Mouse (Mus musculus) heart, postnatal 25 days (tissue): Measurements from ENCODE around the gene Dhrs4. TPM values are rescaled to one million over a fixed set of nuclear protein-coding genes. Genes with fewer than 3 reads are reported as not detected.

ENCODE experiments used
- DNase-seq: peaks from one replicate; pipeline ENCODE4 v3.0.0; 2022; ENCODE audit warnings: low spot score
- intact Hi-C: fragments of 180-260 bp; cut with DNase I; formaldehyde crosslinking; loops from one replicate; pipeline ENCODE4 v1.15.1; 2025
- total RNA-seq, 2 experiments: library from RNA; stranded (reverse); gene quantifications; 2 replicates each; pipeline ENCODE4 v1.2.3; 2021

The Dhrs4 gene
- total RNA-seq, 2 experiments from 2014 or later: 99.7 to 119 TPM

GRCm38 (mm10) chr14:55520451-55521361, 42.1 kb downstream of the Dhrs4 start:
- intact Hi-C loops: no loop called here
- DNase-seq: no peak

GRCm38 (mm10) chr14:55524062-55524461, 45.5 kb downstream of the Dhrs4 start:
- DNase-seq: no peak
- intact Hi-C loops: no loop called here

- no peak for DNase-seq
- intact Hi-C loops: no loop called here
Observed at GRCm38 (mm10) chr14:55524785-55525184, 46.2 kb downstream of the Dhrs4 start, which contains the start of gene Nrl. Gene Nrl (minus strand): TSS chr14:55524981.

DNA sequence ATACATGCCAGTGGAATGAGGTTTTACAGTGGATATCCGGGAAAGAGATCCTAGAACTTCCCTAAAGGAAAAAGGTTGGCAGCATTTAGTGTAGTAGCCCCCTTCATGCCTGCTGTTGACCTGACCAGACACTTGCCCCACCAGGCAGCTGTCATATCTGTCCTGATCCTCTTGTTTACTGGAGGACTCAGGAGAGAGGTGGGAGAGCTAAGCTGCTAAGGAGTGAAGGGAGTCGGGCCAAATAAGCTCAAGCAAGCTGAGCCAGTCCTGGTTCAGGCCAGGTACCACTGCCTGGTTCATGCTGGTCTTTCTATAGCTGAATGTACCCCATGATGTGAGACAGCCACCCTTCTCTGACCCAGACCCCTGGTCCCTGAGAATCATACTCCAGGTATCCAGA, 48.1 kb downstream of the Dhrs4 start:
- no peak for DNase-seq
- intact Hi-C loops: no loop called here

GRCm38 (mm10) chr14:55527940-55528339, 49.4 kb downstream of the Dhrs4 start:
- no peak for DNase-seq
- intact Hi-C loops: no loop called here

GRCm38 (mm10) chr14:55536116-55536745, 57.7 kb downstream of the Dhrs4 start:
- DNase-seq: no peak

More at GRCm38 (mm10) chr14:55536116-55536745, 57.7 kb downstream of the Dhrs4 start:
- intact Hi-C loops: loop anchor here (1.0 to 10.0 kb wide), 2 partner anchors 39 to 261 kb away; no protein-coding TSS in a partner anchor

Other genes starting within 250 kb of the Dhrs4 start
- 1 to 10 TPM; 2.3 to 2.4 TPM for gene Carmil3, start 11.9 kb downstream of the Dhrs4 start, total RNA-seq
- gene Cpne6, start 31.7 kb downstream of the Dhrs4 start, total RNA-seq: not detected
- gene Nrl, start 46.2 kb downstream of the Dhrs4 start, total RNA-seq: under 1 TPM in 1 of 2 experiments, not detected in 1; 0.18 TPM
- gene Pck2, start 61.5 kb downstream of the Dhrs4 start, total RNA-seq: 10 to 100 TPM; 11.7 to 14.3 TPM
- 100 to 1,000 TPM; 129 to 130 TPM for gene Dcaf11, start 81.2 kb downstream of the Dhrs4 start, total RNA-seq
- under 1 TPM in 1 of 2 experiments, not detected in 1; 0.83 TPM for gene A730061H03Rik, start 81.6 kb downstream of the Dhrs4 start, total RNA-seq
- 100 to 1,000 TPM; 192 to 214 TPM for gene Fitm1, start 96.9 kb downstream of the Dhrs4 start, total RNA-seq
- 100 to 1,000 TPM; 249 to 283 TPM for gene Psme1, start 99.4 kb downstream of the Dhrs4 start, total RNA-seq
- 10 to 100 TPM; 56.0 to 58.1 TPM for gene Emc9, start 106.5 kb downstream of the Dhrs4 start, total RNA-seq
- gene Psme2, start 112.4 kb downstream of the Dhrs4 start, total RNA-seq: 100 to 1,000 TPM in 1 of 2 experiments, 10 to 100 TPM in 1; 93.4 to 101 TPM
- 10 to 100 TPM; 25.7 to 31.3 TPM for gene Rnf31, start 113.0 kb downstream of the Dhrs4 start, total RNA-seq
- gene Irf9, start 124.8 kb downstream of the Dhrs4 start, total RNA-seq: 10 to 100 TPM; 10.1 to 11.8 TPM
- under 1 TPM; 0.23 to 0.36 TPM for gene Rec8, start 139.3 kb downstream of the Dhrs4 start, total RNA-seq
- 10 to 100 TPM; 51.1 to 57.0 TPM for gene Ipo4, start 157.2 kb downstream of the Dhrs4 start, total RNA-seq
- 1 to 10 TPM; 3.0 to 3.4 TPM for gene Gm49378, start 159.1 kb downstream of the Dhrs4 start, total RNA-seq
- 10 to 100 TPM; 39.0 to 43.8 TPM for gene Tm9sf1, start 165.0 kb downstream of the Dhrs4 start, total RNA-seq
- gene Tssk4, start 171.4 kb downstream of the Dhrs4 start, total RNA-seq: under 1 TPM; 0.56 to 0.60 TPM
- 10 to 100 TPM; 53.0 to 53.4 TPM for gene Mdp1, start 181.8 kb downstream of the Dhrs4 start, total RNA-seq
- 10 to 100 TPM in 1 of 2 experiments, 1 to 10 TPM in 1; 8.9 to 11.2 TPM for gene Gmpr2, start 193.2 kb downstream of the Dhrs4 start, total RNA-seq
- gene Nedd8, start 193.4 kb downstream of the Dhrs4 start, total RNA-seq: 100 to 1,000 TPM; 252 to 263 TPM
- 10 to 100 TPM; 10.0 to 10.7 TPM for gene Tinf2, start 203.1 kb downstream of the Dhrs4 start, total RNA-seq
- gene Tgm1, start 235.2 kb downstream of the Dhrs4 start, total RNA-seq: under 1 TPM; 0.18 to 0.36 TPM
- gene Rabggta, start 243.5 kb downstream of the Dhrs4 start, total RNA-seq: 10 to 100 TPM; 13.0 to 13.4 TPM